Mouse (Mus musculus): ENCODE measurements around the gene Krtap5-2.
"Not testable (repeated sequence)": the region's sequence is repeated elsewhere in the genome, so short reads cannot be mapped to it uniquely, and the experiment has no call there.

GRCm38 (mm10) chr7:142135934-142136333 lies 39.9 kb downstream of the Krtap5-2 start, which contains the start of gene Gm39115:
- TF ChIP-seq CTCF, POLR2A (IDR thresholded peaks at IDR 0.05; ENCODE audit: insufficient read depth, low read depth, low read length): not testable (repeated sequence)

Measured in olfactory bulb, adult 2 months (tissue).